Mouse (Mus musculus) kidney, postnatal 0 days (tissue): ENCODE measurements around the gene Ms4a5. TPM values are rescaled to one million over a fixed set of nuclear protein-coding genes. Genes with fewer than 3 reads are reported as not detected.

Experiments used
- ATAC-seq: fragments of 200-750 bp; cut with Nextera tagmentation; replicated peaks from 2 replicates; pipeline ENCODE4 v1.8.0; 2017; ENCODE audit warnings: low read depth, moderate number of reproducible peaks, moderate TSS enrichment, moderate library complexity; ENCODE audit not compliant: low FRiP score
- DNase-seq: peaks from one replicate; pipeline ENCODE4 v3.0.0-alpha.2; 2016; ENCODE audit warnings: low spot score
- H3K27ac ChIP-seq: fragments of 300-500 bp; sonication (generic); 2 replicates; pipeline ENCODE4 v1.5.1; 2014; ENCODE audit warnings: mild to moderate bottlenecking
- H3K27me3 ChIP-seq: fragments of 300-500 bp; sonication (generic); 2 replicates; pipeline ENCODE4 v1.6.1; 2014; ENCODE audit warnings: low read length, mixed read lengths; ENCODE audit not compliant: insufficient read depth
- H3K36me3 ChIP-seq: fragments of 300-500 bp; sonication (generic); 2 replicates; pipeline ENCODE4 v1.6.1; 2014; ENCODE audit warnings: low read length, mixed read lengths; ENCODE audit not compliant: insufficient read depth
- H3K4me1 ChIP-seq: fragments of 300-500 bp; sonication (generic); replicated peaks from 2 replicates; pipeline ENCODE4 v1.6.1; 2014; ENCODE audit warnings: antibody characterized with exemption, low read length, mixed read lengths; ENCODE audit not compliant: insufficient read depth
- H3K4me2 ChIP-seq: fragments of 300-500 bp; sonication (generic); 2 replicates; pipeline ENCODE4 v1.6.1; 2014; ENCODE audit warnings: mild to moderate bottlenecking, low read length, moderate library complexity, mixed read lengths
- H3K4me3 ChIP-seq: fragments of 300-500 bp; sonication (generic); replicated peaks from 2 replicates; pipeline ENCODE4 v1.5.1; 2014; ENCODE audit warnings: low read depth, low read length
- H3K9ac ChIP-seq: fragments of 300-500 bp; sonication (generic); 2 replicates; pipeline ENCODE4 v1.6.1; 2014; ENCODE audit warnings: low read depth, low read length
- H3K9me3 ChIP-seq: fragments of 300-500 bp; sonication (generic); replicated peaks from 2 replicates; pipeline ENCODE4 v1.6.1; 2016; ENCODE audit warnings: low read length, inconsistent platforms, mixed read lengths
- CTCF ChIP-seq: IDR thresholded peaks from 2 replicates; pipeline ENCODE4 v1.5.1; 2016; ENCODE audit warnings: antibody characterized with exemption, low read depth, mild to moderate bottlenecking, moderate library complexity
- WGBS: fragments of 180-500 bp; shearing (Covaris S2); extraction: QIAGEN DNeasy Blood & Tissue Kit; methylation state at CpG from one replicate; pipeline ENCODE4 v1.1.7; 2014; 5-methylcytosine and 5-hydroxymethylcytosine counted together
- polyA plus RNA-seq: library from polyadenylated mRNA; unstranded; fragments of >200 nt; fragmentation: Nextera tagmentation; extraction: Ambion mirVana; gene quantifications from 2 replicates; pipeline ENCODE4 v1.2.1, GENCODE M21; 2015

The Ms4a5 gene
- polyA plus RNA-seq, 1 experiment from 2014 or later, result not detected

GRCm38 (mm10) chr19:11234244-11234643, 49.4 kb downstream of the Ms4a5 start:
- no peak for TF ChIP-seq CTCF
- Histone ChIP-seq H3K27ac (no peak overlapping the region), H3K9me3 (no peaks in the 10 kb centered on the region), H3K36me3 (no peaks in the 10 kb centered on the region), H3K4me3 (no peak overlapping the region), H3K9ac (no peak overlapping the region), H3K4me2 (no peak overlapping the region), H3K27me3 (no peaks in the 10 kb centered on the region), H3K4me1 (no peaks in the 10 kb centered on the region)
- 67% methylated on average over 5 of the region's 5 CpGs for WGBS
- ATAC-seq (no peak), DNase-seq (no peak)

DNA sequence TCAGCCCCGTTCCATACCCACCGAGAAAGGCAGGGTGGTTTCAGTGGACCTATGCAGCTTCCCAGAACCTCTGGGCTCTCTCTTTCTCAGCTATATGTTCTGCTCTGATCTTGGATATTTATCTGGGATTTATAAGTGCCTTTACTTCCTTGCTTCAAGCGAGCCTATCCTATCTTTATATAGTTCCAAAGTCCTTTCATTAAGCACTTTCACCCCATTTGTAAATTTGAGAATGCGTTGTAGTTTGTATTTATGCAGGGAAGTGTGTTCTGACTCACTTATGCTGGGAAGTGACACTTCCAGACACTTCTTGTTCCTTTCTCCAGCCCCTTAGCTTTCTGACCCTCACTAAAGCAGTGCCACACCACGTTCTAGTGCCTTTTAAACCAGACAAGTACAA, 51.3 kb downstream of the Ms4a5 start, which contains the start of gene Ms4a12:
TSS of gene Ms4a12 (minus strand) at position 101 of the 400 bp plus-strand sequence.
- no peaks in the 10 kb centered on the region for H3K9me3 ChIP-seq
- H3K4me3 ChIP-seq, result no peak within 1 kb of the TSS
- no peak for ATAC-seq
- H3K36me3 ChIP-seq, result no peaks in the 10 kb centered on the region
- no peak for TF ChIP-seq CTCF
- H3K4me2 ChIP-seq, result no peak within 1 kb of the TSS
- 73% methylated on average over 5 of the region's 5 CpGs for WGBS
- DNase-seq, result no peak
- H3K4me1 ChIP-seq, result no peaks in the 10 kb centered on the region
- H3K9ac ChIP-seq, result no peak within 1 kb of the TSS
- H3K27ac ChIP-seq, result no peak within 1 kb of the TSS
- H3K27me3 ChIP-seq, result no peaks in the 10 kb centered on the region

Other genes starting within 250 kb of the Ms4a5 start
- gene Ms4a8a, start 202.8 kb downstream of the Ms4a5 start, polyA plus RNA-seq, result not detected in 2 replicates
- not detected in 2 replicates for gene 1700017D01Rik, start 153.0 kb downstream of the Ms4a5 start, polyA plus RNA-seq
- gene 1700025F22Rik, start 118.6 kb downstream of the Ms4a5 start, polyA plus RNA-seq, result not detected in 2 replicates
- not detected in 2 replicates for gene Ms4a13, start 87.1 kb downstream of the Ms4a5 start, polyA plus RNA-seq
- gene Ms4a12, start 51.4 kb downstream of the Ms4a5 start, polyA plus RNA-seq, result not detected in 2 replicates
- gene Ms4a1, start 17.6 kb downstream of the Ms4a5 start, polyA plus RNA-seq, result 0.08 and 0.09 TPM in 2 replicates
- gene Ms4a14, start 30.6 kb upstream of the Ms4a5 start, polyA plus RNA-seq, result 0.07 and 0.11 TPM in 2 replicates
- gene Ms4a7, start 52.3 kb upstream of the Ms4a5 start, polyA plus RNA-seq, result 9.7 and 11.8 TPM in 2 replicates
- 3.5 and 3.6 TPM in 2 replicates for gene Ms4a4a, start 91.7 kb upstream of the Ms4a5 start, polyA plus RNA-seq
- 0.73 and 1.7 TPM in 2 replicates for gene Ms4a4c, start 120.9 kb upstream of the Ms4a5 start, polyA plus RNA-seq
- 0.26 and 0.28 TPM in 2 replicates for gene Ms4a4b, start 159.7 kb upstream of the Ms4a5 start, polyA plus RNA-seq
- gene Ms4a6c, start 185.5 kb upstream of the Ms4a5 start, polyA plus RNA-seq, result 5.4 and 7.4 TPM in 2 replicates
- gene Gm8369, start 202.1 kb upstream of the Ms4a5 start, polyA plus RNA-seq, result 0.09 TPM in 1 of 2 replicates, not detected in the other
- gene Ms4a6b, start 232.6 kb upstream of the Ms4a5 start, polyA plus RNA-seq, result 4.9 and 5.6 TPM in 2 replicates